Mouse (Mus musculus) Patski (cell line): ENCODE results near the gene 1700037C18Rik. TPM values are rescaled to one million over a fixed set of nuclear protein-coding genes. Genes with fewer than 3 reads are reported as not detected.

Source experiments
- ATAC-seq: fragments of 100-300 bp; one replicate; pipeline ENCODE4 v1.8.0; 2021
- CTCF ChIA-PET: fragments of 350-600 bp; sonication (Branson Sonifier 250); formaldehyde crosslinking; loops from one replicate; lab custom pipeline; 2022; ENCODE audit warnings: inconsistent platforms; lab: Charles Lee
- POLR2A ChIA-PET: fragments of 350-600 bp; sonication (Branson Sonifier 250); formaldehyde crosslinking; loops from one replicate; lab custom pipeline; 2022; ENCODE audit warnings: antibody characterized with exemption, inconsistent platforms; lab: Charles Lee
- DNase-seq: peaks from one replicate; pipeline ENCODE4 v3.0.0-alpha.2; 2011; ENCODE audit warnings: low read depth, low spot score
- H3K27me3 ChIP-seq: fragments of 371-371 bp; one replicate; pipeline ENCODE4 v1.5.1; 2021
- CTCF ChIP-seq: fragments of 100-300 bp; IDR thresholded peaks from one replicate; pipeline ENCODE4 v1.5.1; 2021
- in situ Hi-C: fragments of 300-500 bp; cut with MboI; formaldehyde crosslinking; loops from 3 replicates; pipeline ENCODE4 v1.11.1; 2018; ENCODE audit warnings: low pct_unique_long_range_greater_than_20kb, mixed read lengths
- polyA plus RNA-seq: library from polyadenylated mRNA; unstranded; gene quantifications from one replicate; pipeline ENCODE4 v1.2.3, GENCODE M21; 2021

1700037C18Rik gene
- polyA plus RNA-seq, 1 experiment from 2014 or later = 13.1 TPM

- in situ Hi-C loops = loop anchor here (5.0 kb wide), 1 partner anchor 106 kb away; the partner anchor contains the start of gene Zfp263
- no peak for TF ChIP-seq CTCF
- no peaks in the 10 kb centered on the region for H3K27me3 ChIP-seq
- ATAC-seq = no peak
- ChIA-PET POLR2A (interaction anchor here (0.9 kb wide), 1 partner anchor 103 kb away, joined by 3 read pairs; no protein-coding TSS in a partner anchor), CTCF (interaction anchor here (1.3 to 3.2 kb wide), 4 partner anchors 10 to 103 kb away, joined by 3 to 12 read pairs (median 4); partner anchors contain the start of gene Naa60)
- no peak for DNase-seq
Observed at GRCm38 (mm10) chr16:3847871-3848270, 60.6 kb downstream of the 1700037C18Rik start.

DNA sequence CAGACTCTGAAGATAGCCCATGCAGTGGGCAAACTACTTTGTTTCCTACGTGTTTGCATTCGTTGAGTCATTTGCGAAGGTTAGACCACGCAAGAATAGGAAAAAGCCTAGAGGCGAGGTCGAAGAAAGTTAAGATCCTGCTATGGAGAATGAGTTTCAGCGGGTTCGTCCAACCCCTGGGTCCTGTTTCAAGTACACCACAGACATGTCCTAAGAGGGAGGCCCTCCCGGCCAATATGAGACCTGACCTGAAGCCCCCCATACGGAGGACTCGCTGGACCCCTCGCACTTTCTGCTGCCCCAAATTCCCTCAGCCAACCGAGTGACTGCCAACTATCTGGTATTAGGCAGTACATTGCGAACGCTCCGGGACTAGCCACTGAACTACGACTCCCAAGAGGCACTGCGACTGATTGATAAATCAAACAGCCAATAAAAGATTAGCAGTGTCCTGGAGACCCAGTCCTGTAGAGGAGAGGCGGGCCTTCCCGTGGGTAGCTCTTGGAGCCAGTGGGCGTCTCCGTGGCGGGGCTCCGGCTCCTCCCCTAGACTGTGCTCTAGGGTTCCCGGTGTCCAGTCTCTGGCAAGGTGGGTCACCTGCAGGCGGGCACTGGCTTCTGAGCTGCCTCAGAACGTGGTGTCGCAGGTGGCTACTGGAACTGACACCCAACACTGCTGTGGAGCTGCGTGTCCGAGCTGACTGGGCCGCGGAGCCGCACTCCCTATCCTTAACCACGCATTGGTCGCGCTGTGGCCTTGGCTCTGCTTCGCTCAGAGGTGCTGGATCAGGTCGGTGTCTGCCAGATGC, 61.6 kb downstream of the 1700037C18Rik start, which contains the start of gene Zfp174:
Gene Zfp174, plus strand, starts transcription at position 558 of the 808 bp plus-strand sequence.
- ATAC-seq (peak; percentile 99), DNase-seq (peak; percentile 77)
- CTCF ChIA-PET = interaction anchor here (1.6 to 3.2 kb wide), 2 partner anchors 10 to 26 kb away, joined by 4 to 12 read pairs; partner anchors contain the start of gene Naa60
- POLR2A ChIA-PET = no interaction called here
- in situ Hi-C loops = loop anchor here (5.0 kb wide), 1 partner anchor 105 kb away; the partner anchor contains the start of gene Zfp263
- H3K27me3 ChIP-seq = no peaks in the 10 kb centered on the region
- no peak for TF ChIP-seq CTCF

Other genes starting within 250 kb of the 1700037C18Rik start
- gene Mefv, start 190.6 kb downstream of the 1700037C18Rik start, polyA plus RNA-seq = not detected
- gene Zfp263, start 164.6 kb downstream of the 1700037C18Rik start, polyA plus RNA-seq = 21.3 TPM
- gene Olfr15, start 77.8 kb downstream of the 1700037C18Rik start, polyA plus RNA-seq = 0.04 TPM
- gene Zfp174, start 61.4 kb downstream of the 1700037C18Rik start, polyA plus RNA-seq = 3.2 TPM
- gene Naa60, start 36.3 kb downstream of the 1700037C18Rik start, polyA plus RNA-seq = 53.5 TPM
- gene Zfp597, start 24.1 kb downstream of the 1700037C18Rik start, polyA plus RNA-seq = 6.6 TPM
- 0.59 TPM for gene Gm20695, start 24.0 kb downstream of the 1700037C18Rik start, polyA plus RNA-seq
- gene Cluap1, start 112 bp upstream of the 1700037C18Rik start, polyA plus RNA-seq = 37.7 TPM
- gene Nlrc3, start 67.9 kb upstream of the 1700037C18Rik start, polyA plus RNA-seq = 0.95 TPM
- gene Slx4, start 95.1 kb upstream of the 1700037C18Rik start, polyA plus RNA-seq = 26.4 TPM
- 6.7 TPM for gene Dnase1, start 128.3 kb upstream of the 1700037C18Rik start, polyA plus RNA-seq
- 128 TPM for gene Trap1, start 169.1 kb upstream of the 1700037C18Rik start, polyA plus RNA-seq